19 mouse cellular contexts compared by ENCODE assay signal in genomic region chr14:23605740-23606139, GRCm38 (mm10).
DNase-seq lines count a peak whose midpoint lies in the region; ATAC-seq lines count a peak whose summit lies in the region.
"Had no signal": no experiment of that assay in that cellular context is flagged by ENCODE, and none has a peak within 500 bp of the region (broad histone marks: within the 10 kb centered on the region; RNA-seq: fewer than 3 reads in every experiment).

No protein-coding gene starts in this region.

- DNase-seq in heart, embryonic 10.5 days (ENCODE audit: low spot score): no peak
- no peak for DNase-seq in heart, postnatal 14 days
- DNase-seq in heart, postnatal 4 days: peak; percentile 8
- DNase-seq in c-Kit-positive CD71-positive TER-119-positive erythroid progenitor cells, embryonic 14.5 days (ENCODE audit: low spot score): no peak
- DNase-seq in forebrain, embryonic 10.5 days (ENCODE audit: extremely low spot score, low spot score): no peak
- DNase-seq: adrenal gland, adult 2 months; adrenal gland, postnatal 25 days; cerebellum, adult 2 months; cerebellum, postnatal 10 days; gastrocnemius, adult 2 months; gastrocnemius, postnatal 25 days; kidney, adult 11 months; kidney, adult 9 months had no signal

- H3K36me3 ChIP-seq in heart, embryonic 10.5 days: no peaks in the 10 kb centered on the region
- no peaks in the 10 kb centered on the region for H3K36me3 ChIP-seq in heart, embryonic 13.5 days
- H3K36me3 ChIP-seq in heart, embryonic 15.5 days: no peaks in the 10 kb centered on the region
- no peaks in the 10 kb centered on the region for H3K36me3 ChIP-seq in forebrain, embryonic 10.5 days (replicated peaks)
- H3K36me3 ChIP-seq: embryonic facial prominence, embryonic 10.5 days; hindbrain, embryonic 13.5 days had no signal

- intact Hi-C loops in heart, postnatal 14 days (cut with DNase I): no loop called here

- WGBS in heart, embryonic 10.5 days: 23% methylated on average over 7 of the region's 7 CpGs
- WGBS in heart, embryonic 13.5 days: 25% methylated on average over 7 of the region's 7 CpGs
- WGBS in heart, embryonic 15.5 days: 26% methylated on average over 7 of the region's 7 CpGs
- 88% methylated on average over 7 of the region's 7 CpGs for WGBS in forebrain, embryonic 10.5 days

- H3K9ac ChIP-seq in heart, embryonic 13.5 days: no peak overlapping the region
- no peak overlapping the region for H3K9ac ChIP-seq in heart, embryonic 15.5 days
- H3K9ac ChIP-seq: hindbrain, embryonic 13.5 days had no signal

- H3K4me3 ChIP-seq in heart, embryonic 10.5 days: peak overlapping the region; percentile 15; the same call in 1 of the 2 replicates
- H3K4me3 ChIP-seq in heart, embryonic 13.5 days: no peak overlapping the region
- no peak overlapping the region for H3K4me3 ChIP-seq in heart, embryonic 15.5 days
- no peak overlapping the region for H3K4me3 ChIP-seq in forebrain, embryonic 10.5 days
- H3K4me3 ChIP-seq: embryonic facial prominence, embryonic 10.5 days; gastrocnemius, adult 2 months; hindbrain, embryonic 13.5 days had no signal

- H3K27ac ChIP-seq in heart, embryonic 10.5 days: no peak overlapping the region
- H3K27ac ChIP-seq in heart, embryonic 13.5 days (replicated peaks): peak overlapping the region; percentile 24; the same call in 1 of the 2 replicates
- H3K27ac ChIP-seq in heart, embryonic 15.5 days: peak overlapping the region; percentile 57
- H3K27ac ChIP-seq in forebrain, embryonic 10.5 days: no peak overlapping the region
- H3K27ac ChIP-seq: embryonic facial prominence, embryonic 10.5 days; gastrocnemius, adult 2 months; hindbrain, embryonic 13.5 days; hindbrain, postnatal 0 days had no signal

- ATAC-seq in heart, embryonic 13.5 days (ENCODE audit: extremely low read depth, insufficient number of reproducible peaks, low FRiP score, low TSS enrichment): peak; percentile 14; the same call in 1 of the 2 replicates
- peak; percentile 77 for ATAC-seq in heart, embryonic 15.5 days (replicated peaks; ENCODE audit: insufficient number of reproducible peaks, insufficient read depth, low FRiP score, low read depth)
- ATAC-seq: forebrain, embryonic 14.5 days; hindbrain, postnatal 0 days had no signal

- peaks cover 15% of the 10 kb centered on the region; the same call in 1 of the 2 replicates for H3K4me1 ChIP-seq in heart, embryonic 10.5 days
- H3K4me1 ChIP-seq in heart, embryonic 13.5 days: peaks cover 32% of the 10 kb centered on the region
- H3K4me1 ChIP-seq in heart, embryonic 15.5 days (replicated peaks): peaks cover 8% of the 10 kb centered on the region; the same call in 1 of the 2 replicates
- peaks cover 5% of the 10 kb centered on the region; the same call in 1 of the 2 replicates for H3K4me1 ChIP-seq in forebrain, embryonic 10.5 days
- H3K4me1 ChIP-seq: embryonic facial prominence, embryonic 10.5 days had no signal

- 0 out of 2 replicates have a peak, but pooled peaks cover 4% of the 10 kb centered on the region for H3K27me3 ChIP-seq in heart, embryonic 10.5 days (ENCODE audit: insufficient read depth, poor library complexity, severe bottlenecking)
- H3K27me3 ChIP-seq in heart, embryonic 13.5 days (replicated peaks): peaks cover 12% of the 10 kb centered on the region
- H3K27me3 ChIP-seq in heart, embryonic 15.5 days: no peaks in the 10 kb centered on the region
- H3K27me3 ChIP-seq in forebrain, embryonic 10.5 days (ENCODE audit: poor library complexity, severe bottlenecking): no peaks in the 10 kb centered on the region
- H3K27me3 ChIP-seq: hindbrain, embryonic 13.5 days had no signal

- H3K9me3 ChIP-seq in heart, embryonic 10.5 days: no peaks in the 10 kb centered on the region
- H3K9me3 ChIP-seq in heart, embryonic 13.5 days: no peaks in the 10 kb centered on the region
- H3K9me3 ChIP-seq in heart, embryonic 15.5 days (replicated peaks): no peaks in the 10 kb centered on the region
- no peaks in the 10 kb centered on the region for H3K9me3 ChIP-seq in forebrain, embryonic 10.5 days
- H3K9me3 ChIP-seq: embryonic facial prominence, embryonic 10.5 days; hindbrain, embryonic 13.5 days had no signal

- peak overlapping the region; percentile 48 for H3K4me2 ChIP-seq in heart, embryonic 13.5 days
- H3K4me2 ChIP-seq in heart, embryonic 15.5 days: peak overlapping the region; percentile 39; the same call in 1 of the 2 replicates
- H3K4me2 ChIP-seq: hindbrain, embryonic 13.5 days had no signal

Comparison
In these comparisons a context has a peak if more than half of its experiments do, and no peak if none do; other contexts are left out.
1. H3K27ac ChIP-seq: peak in heart, embryonic 13.5 days (single experiment) and heart, embryonic 15.5 days (single experiment); none in heart, embryonic 10.5 days (single experiment) and forebrain, embryonic 10.5 days (single experiment).